Mouse (Mus musculus): ENCODE measurements around the gene Agpat1. TPM values are rescaled to one million over a fixed set of nuclear protein-coding genes. Genes with fewer than 3 reads are reported as not detected.

Agpat1 gene
- polyA plus RNA-seq, 1 experiment = 891 TPM

GRCm38 (mm10) chr17:34655581-34655991 is 51.5 kb downstream of the Agpat1 start:
- H3K27ac ChIP-seq (ENCODE audit: control insufficient read depth, insufficient read depth, low read depth, low read length) = no peak overlapping the region
- no peak overlapping the region for H3K4me3 ChIP-seq (ENCODE audit: control insufficient read depth, low read depth, low read length)
- TF ChIP-seq CTCF (IDR thresholded peaks at IDR 0.05; ENCODE audit: control insufficient read depth, insufficient read depth, insufficient replicate concordance, low read depth, low read length) (peak; percentile 28; the same call in 1 of the 2 replicates), POLR2A (IDR thresholded peaks at IDR 0.05; ENCODE audit: control insufficient read depth, low read depth, low read length) (no peak)
- no peaks in the 10 kb centered on the region for H3K27me3 ChIP-seq (ENCODE audit: control insufficient read depth, insufficient read depth, low read length)
- no peaks in the 10 kb centered on the region for H3K4me1 ChIP-seq (ENCODE audit: control insufficient read depth, insufficient read depth, low read length)
- H3K36me3 ChIP-seq (ENCODE audit: control insufficient read depth, insufficient read depth, low read length) = peaks cover 15% of the 10 kb centered on the region

GRCm38 (mm10) chr17:34656666-34657065 is 52.6 kb downstream of the Agpat1 start:
- H3K4me3 ChIP-seq (ENCODE audit: control insufficient read depth, low read depth, low read length) = no peak overlapping the region
- no peak for TF ChIP-seq POLR2A (IDR thresholded peaks at IDR 0.05; ENCODE audit: control insufficient read depth, low read depth, low read length)
- TF ChIP-seq CTCF (IDR thresholded peaks at IDR 0.05; ENCODE audit: control insufficient read depth, insufficient read depth, insufficient replicate concordance, low read depth, low read length) = no peak
- no peaks in the 10 kb centered on the region for H3K27me3 ChIP-seq (ENCODE audit: control insufficient read depth, insufficient read depth, low read length)
- no peaks in the 10 kb centered on the region; the same call in 1 of the 2 replicates for H3K4me1 ChIP-seq (ENCODE audit: control insufficient read depth, insufficient read depth, low read length)
- peaks cover 12% of the 10 kb centered on the region for H3K36me3 ChIP-seq (ENCODE audit: control insufficient read depth, insufficient read depth, low read length)
- no peak overlapping the region for H3K27ac ChIP-seq (ENCODE audit: control insufficient read depth, insufficient read depth, low read depth, low read length)

GRCm38 (mm10) chr17:34657271-34657670 is 53.2 kb downstream of the Agpat1 start:
- no peak for TF ChIP-seq POLR2A (IDR thresholded peaks at IDR 0.05; ENCODE audit: control insufficient read depth, low read depth, low read length)
- no peak for TF ChIP-seq CTCF (IDR thresholded peaks at IDR 0.05; ENCODE audit: control insufficient read depth, insufficient read depth, insufficient replicate concordance, low read depth, low read length)
- H3K36me3 ChIP-seq (ENCODE audit: control insufficient read depth, insufficient read depth, low read length) = peaks cover 9% of the 10 kb centered on the region
- no peak overlapping the region for H3K27ac ChIP-seq (ENCODE audit: control insufficient read depth, insufficient read depth, low read depth, low read length)
- H3K4me3 ChIP-seq (ENCODE audit: control insufficient read depth, low read depth, low read length) = no peak overlapping the region
- no peaks in the 10 kb centered on the region for H3K27me3 ChIP-seq (ENCODE audit: control insufficient read depth, insufficient read depth, low read length)
- no peaks in the 10 kb centered on the region; the same call in 1 of the 2 replicates for H3K4me1 ChIP-seq (ENCODE audit: control insufficient read depth, insufficient read depth, low read length)

- H3K4me1 ChIP-seq (ENCODE audit: control insufficient read depth, insufficient read depth, low read length) = no peaks in the 10 kb centered on the region; the same call in 1 of the 2 replicates
- no peak for TF ChIP-seq POLR2A (IDR thresholded peaks at IDR 0.05; ENCODE audit: control insufficient read depth, low read depth, low read length)
- TF ChIP-seq CTCF (IDR thresholded peaks at IDR 0.05; ENCODE audit: control insufficient read depth, insufficient read depth, insufficient replicate concordance, low read depth, low read length) = no peak
Observed at GRCm38 (mm10) chr17:34658145-34658544, 54.1 kb downstream of the Agpat1 start.

GRCm38 (mm10) chr17:34658591-34658990 is 54.5 kb downstream of the Agpat1 start:
- H3K4me1 ChIP-seq (ENCODE audit: control insufficient read depth, insufficient read depth, low read length) = no peaks in the 10 kb centered on the region; the same call in 1 of the 2 replicates
- H3K27ac ChIP-seq (ENCODE audit: control insufficient read depth, insufficient read depth, low read depth, low read length) = no peak overlapping the region
- H3K27me3 ChIP-seq (ENCODE audit: control insufficient read depth, insufficient read depth, low read length) = no peaks in the 10 kb centered on the region
- TF ChIP-seq POLR2A (IDR thresholded peaks at IDR 0.05; ENCODE audit: control insufficient read depth, low read depth, low read length) = no peak
- TF ChIP-seq CTCF (IDR thresholded peaks at IDR 0.05; ENCODE audit: control insufficient read depth, insufficient read depth, insufficient replicate concordance, low read depth, low read length) = no peak
- H3K36me3 ChIP-seq (ENCODE audit: control insufficient read depth, insufficient read depth, low read length) = peaks cover under 1% of the 10 kb centered on the region
- H3K4me3 ChIP-seq (ENCODE audit: control insufficient read depth, low read depth, low read length) = no peak overlapping the region

More at GRCm38 (mm10) chr17:34658145-34658544, 54.1 kb downstream of the Agpat1 start:
- Histone ChIP-seq H3K27me3 (ENCODE audit: control insufficient read depth, insufficient read depth, low read length) (no peaks in the 10 kb centered on the region), H3K36me3 (ENCODE audit: control insufficient read depth, insufficient read depth, low read length) (peaks cover 4% of the 10 kb centered on the region), H3K27ac (ENCODE audit: control insufficient read depth, insufficient read depth, low read depth, low read length) (no peak overlapping the region), H3K4me3 (ENCODE audit: control insufficient read depth, low read depth, low read length) (no peak overlapping the region)

- TF ChIP-seq POLR2A (IDR thresholded peaks at IDR 0.05; ENCODE audit: control insufficient read depth, low read depth, low read length) (no peak), CTCF (IDR thresholded peaks at IDR 0.05; ENCODE audit: control insufficient read depth, insufficient read depth, insufficient replicate concordance, low read depth, low read length) (no peak)
- Histone ChIP-seq H3K4me1 (ENCODE audit: control insufficient read depth, insufficient read depth, low read length) (no peaks in the 10 kb centered on the region; the same call in 1 of the 2 replicates), H3K27me3 (ENCODE audit: control insufficient read depth, insufficient read depth, low read length) (no peaks in the 10 kb centered on the region), H3K4me3 (ENCODE audit: control insufficient read depth, low read depth, low read length) (no peak overlapping the region), H3K27ac (ENCODE audit: control insufficient read depth, insufficient read depth, low read depth, low read length) (no peak overlapping the region), H3K36me3 (ENCODE audit: control insufficient read depth, insufficient read depth, low read length) (no peaks in the 10 kb centered on the region)
Observed at GRCm38 (mm10) chr17:34659181-34659896, 55.3 kb downstream of the Agpat1 start.

- TF ChIP-seq CTCF (IDR thresholded peaks at IDR 0.05; ENCODE audit: control insufficient read depth, insufficient read depth, insufficient replicate concordance, low read depth, low read length) (no peak), POLR2A (IDR thresholded peaks at IDR 0.05; ENCODE audit: control insufficient read depth, low read depth, low read length) (no peak)
- no peak overlapping the region for H3K4me3 ChIP-seq (ENCODE audit: control insufficient read depth, low read depth, low read length)
- no peaks in the 10 kb centered on the region for H3K36me3 ChIP-seq (ENCODE audit: control insufficient read depth, insufficient read depth, low read length)
- no peak overlapping the region for H3K27ac ChIP-seq (ENCODE audit: control insufficient read depth, insufficient read depth, low read depth, low read length)
- H3K27me3 ChIP-seq (ENCODE audit: control insufficient read depth, insufficient read depth, low read length) = no peaks in the 10 kb centered on the region
- H3K4me1 ChIP-seq (ENCODE audit: control insufficient read depth, insufficient read depth, low read length) = no peaks in the 10 kb centered on the region; the same call in 1 of the 2 replicates
Observed at GRCm38 (mm10) chr17:34659897-34660214, 55.8 kb downstream of the Agpat1 start.
